Mouse (Mus musculus) kidney, embryonic 14.5 days (tissue): ENCODE measurements at regions not wholly inside any gene's neighbourhood (a gene's known extent, or its start where the extent isn't known, plus 50 kb on each side); places are given as distances from the start of the nearest gene placed in this dataset.

Source experiments
- ATAC-seq: fragments of 200-750 bp; cut with Nextera tagmentation; 2 replicates; pipeline ENCODE4 v1.8.0; 2017; ENCODE audit warnings: moderate number of reproducible peaks, mild to moderate bottlenecking, moderate TSS enrichment, moderate library complexity; ENCODE audit not compliant: low FRiP score, low TSS enrichment
- H3K27ac ChIP-seq: fragments of 300-500 bp; sonication (generic); 2 replicates; pipeline ENCODE4 v1.5.1; 2014; ENCODE audit warnings: low read depth, mild to moderate bottlenecking, low read length, moderate library complexity, mixed read lengths
- H3K27me3 ChIP-seq: fragments of 300-500 bp; sonication (generic); 2 replicates; pipeline ENCODE4 v1.6.1; 2014; ENCODE audit warnings: mild to moderate bottlenecking, low read length; ENCODE audit not compliant: control insufficient read depth, insufficient read depth
- H3K36me3 ChIP-seq: fragments of 300-500 bp; sonication (generic); 2 replicates; pipeline ENCODE4 v1.6.1; 2014; ENCODE audit warnings: low read length, mixed read lengths; ENCODE audit not compliant: control insufficient read depth, insufficient read depth
- H3K4me1 ChIP-seq: fragments of 300-500 bp; sonication (generic); 2 replicates; pipeline ENCODE4 v1.6.1; 2014; ENCODE audit warnings: low read length, mixed read lengths; ENCODE audit not compliant: control insufficient read depth, insufficient read depth
- H3K4me2 ChIP-seq: fragments of 300-500 bp; sonication (generic); replicated peaks from 2 replicates; pipeline ENCODE4 v1.6.1; 2014; ENCODE audit warnings: low read depth, mild to moderate bottlenecking, low read length
- H3K4me3 ChIP-seq: fragments of 300-500 bp; sonication (generic); 2 replicates; pipeline ENCODE4 v1.5.1; 2014; ENCODE audit warnings: mild to moderate bottlenecking, low read length
- H3K9ac ChIP-seq: fragments of 300-500 bp; sonication (generic); 2 replicates; pipeline ENCODE4 v1.6.1; 2014; ENCODE audit warnings: low read depth, mild to moderate bottlenecking, low read length, moderate library complexity
- H3K9me3 ChIP-seq: fragments of 300-500 bp; sonication (generic); 2 replicates; pipeline ENCODE4 v1.6.1; 2016; ENCODE audit warnings: low read length; ENCODE audit not compliant: control insufficient read depth
- WGBS: fragments of 180-500 bp; shearing (Covaris S2); extraction: QIAGEN DNeasy Blood & Tissue Kit; methylation state at CpG from one replicate; pipeline ENCODE4 v1.1.7; 2014; 5-methylcytosine and 5-hydroxymethylcytosine counted together

DNA sequence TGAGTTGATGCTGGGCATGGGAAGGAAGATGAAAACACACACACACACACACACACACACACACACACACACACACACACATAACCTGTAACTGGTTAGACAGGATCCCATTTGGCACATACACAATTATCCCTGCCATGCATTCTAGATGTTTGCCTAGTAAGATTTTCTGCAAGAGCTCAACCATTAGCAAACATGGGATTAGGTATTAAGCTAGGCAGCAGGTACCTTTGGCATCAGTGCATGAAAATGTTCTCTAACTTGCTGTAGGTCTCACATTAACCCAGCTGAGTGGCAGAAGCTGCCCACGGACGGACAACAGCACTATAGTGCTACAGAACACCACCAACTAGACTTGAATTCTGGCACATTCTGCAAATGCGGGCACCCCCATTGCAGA, 413.8 kb upstream of the Tmpo start:
- no peak overlapping the region for H3K9ac ChIP-seq
- no peaks in the 10 kb centered on the region for H3K36me3 ChIP-seq
- H3K27me3 ChIP-seq: no peaks in the 10 kb centered on the region
- H3K27ac ChIP-seq: no peak overlapping the region
- no peak overlapping the region for H3K4me3 ChIP-seq
- 82% methylated on average over 3 of the region's 3 CpGs for WGBS
- H3K4me2 ChIP-seq: no peak overlapping the region
- no peaks in the 10 kb centered on the region for H3K9me3 ChIP-seq
- no peaks in the 10 kb centered on the region for H3K4me1 ChIP-seq
- no peak for ATAC-seq

GRCm38 (mm10) chr10:91593378-91593777, 412.3 kb upstream of the Tmpo start:
- no peak for ATAC-seq
- 84% methylated on average over 2 of the region's 2 CpGs for WGBS
- Histone ChIP-seq H3K36me3 (no peaks in the 10 kb centered on the region), H3K27me3 (no peaks in the 10 kb centered on the region), H3K4me3 (no peak overlapping the region), H3K9ac (no peak overlapping the region), H3K4me2 (no peak overlapping the region), H3K4me1 (no peaks in the 10 kb centered on the region), H3K27ac (no peak overlapping the region), H3K9me3 (no peaks in the 10 kb centered on the region)

DNA sequence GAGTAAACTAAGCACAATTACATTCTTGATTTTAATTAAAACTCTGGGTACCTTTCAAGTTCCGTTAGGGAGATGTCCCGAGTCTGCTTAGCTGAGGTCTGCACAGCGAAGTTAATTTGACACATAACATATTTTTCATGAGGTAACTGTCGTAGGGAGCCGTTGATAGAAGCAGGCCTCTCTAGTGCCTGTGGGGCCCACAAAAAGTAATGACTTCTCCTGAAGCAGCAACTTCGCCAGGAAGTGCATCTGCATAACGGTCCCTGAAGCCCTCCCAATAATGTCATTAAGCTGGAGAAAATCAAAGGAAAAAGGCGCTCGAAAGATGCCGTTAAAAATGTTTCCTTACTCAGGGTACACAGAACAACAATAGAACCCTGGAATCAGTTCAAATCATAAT, 410.7 kb upstream of the Tmpo start:
- no peak overlapping the region for H3K4me3 ChIP-seq
- H3K9ac ChIP-seq: no peak overlapping the region
- no peaks in the 10 kb centered on the region for H3K27me3 ChIP-seq
- no peak overlapping the region for H3K27ac ChIP-seq
- H3K4me2 ChIP-seq: no peak overlapping the region
- H3K9me3 ChIP-seq: no peaks in the 10 kb centered on the region
- no peak for ATAC-seq
- no peaks in the 10 kb centered on the region for H3K4me1 ChIP-seq
- 36% methylated on average over 10 of the region's 10 CpGs for WGBS
- H3K36me3 ChIP-seq: no peaks in the 10 kb centered on the region

DNA sequence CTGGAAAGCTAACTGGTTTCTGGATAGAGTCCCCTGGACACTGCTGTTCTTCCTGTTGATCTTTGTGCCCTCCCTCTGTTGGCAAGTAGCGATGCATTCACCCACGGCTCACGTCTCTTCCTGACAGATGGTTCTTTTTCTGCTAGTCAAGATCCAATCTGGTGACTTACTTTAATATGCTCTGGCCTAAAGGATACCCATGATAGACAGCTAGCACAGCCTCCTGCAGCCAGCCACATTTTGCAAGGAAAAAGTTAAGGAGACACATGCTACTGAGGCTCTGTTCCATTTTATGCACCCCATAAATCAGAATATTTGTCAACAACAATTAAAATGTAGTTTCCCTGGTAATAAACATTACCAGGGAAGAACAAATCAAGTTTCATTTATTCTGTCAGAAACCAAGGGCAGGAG, 410.3 kb upstream of the Tmpo start:
- ATAC-seq: no peak
- Histone ChIP-seq H3K9ac (no peak overlapping the region), H3K4me3 (no peak overlapping the region), H3K27me3 (no peaks in the 10 kb centered on the region), H3K27ac (no peak overlapping the region), H3K4me1 (no peaks in the 10 kb centered on the region), H3K36me3 (no peaks in the 10 kb centered on the region), H3K4me2 (no peak overlapping the region), H3K9me3 (no peaks in the 10 kb centered on the region)
- WGBS: 15% methylated on average over 3 of the region's 3 CpGs

GRCm38 (mm10) chr10:91583204-91583603, 402.1 kb upstream of the Tmpo start:
- peaks cover 10% of the 10 kb centered on the region; the same call in 1 of the 2 replicates for H3K4me1 ChIP-seq
- 95% methylated on average over 3 of the region's 3 CpGs for WGBS
- no peak overlapping the region for H3K27ac ChIP-seq
- H3K4me2 ChIP-seq: no peak overlapping the region
- H3K36me3 ChIP-seq: no peaks in the 10 kb centered on the region
- H3K9ac ChIP-seq: no peak overlapping the region
- no peak for ATAC-seq
- H3K27me3 ChIP-seq: no peaks in the 10 kb centered on the region
- H3K9me3 ChIP-seq: no peaks in the 10 kb centered on the region
- H3K4me3 ChIP-seq: no peak overlapping the region

DNA sequence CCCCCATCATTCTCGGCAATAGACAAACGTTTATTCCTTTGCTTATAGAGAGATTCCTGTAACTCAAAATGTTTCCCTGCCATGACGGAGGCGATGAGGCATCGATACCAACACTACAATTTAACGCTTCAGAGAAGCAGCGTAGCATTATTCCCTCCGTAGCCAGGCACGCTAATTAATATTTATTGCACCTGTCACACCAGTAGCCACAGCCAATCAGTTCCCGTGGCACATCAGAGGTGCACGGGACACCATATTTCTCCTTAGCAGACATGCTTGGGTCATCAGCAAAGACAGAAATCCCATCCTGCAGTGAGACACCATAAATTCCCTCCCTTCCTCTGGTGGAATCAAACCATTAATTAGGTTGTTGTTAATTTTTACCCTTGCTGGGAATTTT, 399.8 kb upstream of the Tmpo start:
- ATAC-seq: peak; percentile 81
- H3K4me1 ChIP-seq: peaks cover 10% of the 10 kb centered on the region; the same call in 1 of the 2 replicates
- no peaks in the 10 kb centered on the region for H3K36me3 ChIP-seq
- H3K4me2 ChIP-seq: peak overlapping the region; percentile 19
- H3K27ac ChIP-seq: no peak overlapping the region
- WGBS: 27% methylated on average over 11 of the region's 11 CpGs
- no peaks in the 10 kb centered on the region for H3K27me3 ChIP-seq
- no peak overlapping the region for H3K4me3 ChIP-seq
- H3K9ac ChIP-seq: no peak overlapping the region
- no peaks in the 10 kb centered on the region for H3K9me3 ChIP-seq

DNA sequence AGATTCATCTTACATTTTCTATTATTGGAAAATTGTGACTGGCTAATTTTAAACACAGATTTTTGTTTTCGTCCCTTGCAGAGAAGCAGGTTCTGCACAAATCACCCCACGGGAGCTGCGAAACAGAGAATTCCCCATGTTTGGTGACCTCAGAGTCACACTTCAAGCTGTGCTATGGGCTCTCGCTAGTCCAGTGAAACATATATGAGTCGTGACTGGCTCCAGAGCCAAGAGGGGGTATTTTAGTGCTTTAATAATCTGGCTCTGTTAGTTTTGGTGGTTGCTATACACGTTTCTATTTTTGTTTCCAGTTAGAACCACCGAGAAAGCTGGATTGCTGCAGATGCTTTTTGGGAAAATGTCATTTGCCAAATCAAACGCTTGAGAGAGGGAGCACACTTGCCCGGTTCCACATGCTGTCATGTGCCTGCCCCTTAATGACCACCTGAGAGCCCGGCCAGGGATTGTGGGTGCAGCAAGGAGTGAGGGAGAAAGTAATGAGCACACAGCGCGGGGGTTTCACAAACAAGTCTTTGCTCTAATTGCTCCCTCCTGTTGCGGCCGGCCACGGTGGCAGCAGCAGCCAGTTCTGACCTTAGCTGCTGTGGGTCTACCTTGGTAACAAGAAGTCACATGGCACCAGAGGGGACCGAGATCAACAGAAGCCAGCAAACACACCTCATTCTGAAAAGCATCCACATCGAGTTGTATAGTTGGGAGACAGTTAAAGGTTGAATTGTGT, 394.4 kb upstream of the Tmpo start:
- H3K36me3 ChIP-seq: no peaks in the 10 kb centered on the region
- no peak overlapping the region for H3K9ac ChIP-seq
- no peak for ATAC-seq
- H3K4me3 ChIP-seq: no peak overlapping the region
- no peaks in the 10 kb centered on the region for H3K27me3 ChIP-seq
- H3K9me3 ChIP-seq: no peaks in the 10 kb centered on the region
- no peaks in the 10 kb centered on the region; the same call in 1 of the 2 replicates for H3K4me1 ChIP-seq
- no peak overlapping the region for H3K4me2 ChIP-seq
- 78% methylated on average over 17 of the region's 17 CpGs for WGBS
- H3K27ac ChIP-seq: no peak overlapping the region

GRCm38 (mm10) chr10:91572796-91573195, 391.7 kb upstream of the Tmpo start:
- no peak for ATAC-seq
- Histone ChIP-seq H3K4me3 (no peak overlapping the region), H3K27ac (no peak overlapping the region), H3K4me1 (no peaks in the 10 kb centered on the region), H3K36me3 (no peaks in the 10 kb centered on the region), H3K27me3 (no peaks in the 10 kb centered on the region), H3K9ac (no peak overlapping the region), H3K9me3 (no peaks in the 10 kb centered on the region), H3K4me2 (no peak overlapping the region)
- 75% methylated on average over 7 of the region's 7 CpGs for WGBS

- Histone ChIP-seq H3K27me3 (no peaks in the 10 kb centered on the region), H3K9ac (no peak overlapping the region), H3K4me2 (no peak overlapping the region), H3K4me1 (no peaks in the 10 kb centered on the region), H3K36me3 (no peaks in the 10 kb centered on the region), H3K9me3 (no peaks in the 10 kb centered on the region), H3K27ac (no peak overlapping the region), H3K4me3 (no peak overlapping the region)
- 74% methylated on average over 6 of the region's 6 CpGs for WGBS
- no peak for ATAC-seq
Observed at GRCm38 (mm10) chr10:91569046-91569445, 387.9 kb upstream of the Tmpo start.
